Mouse (Mus musculus): ENCODE data around the gene Nek8. TPM values are rescaled to one million over a fixed set of nuclear protein-coding genes. Genes with fewer than 3 reads are reported as not detected.

Gene Nek8
- total and polyA plus RNA-seq, 2 experiments from 2014 or later: 4.5 to 7.1 TPM

DNA sequence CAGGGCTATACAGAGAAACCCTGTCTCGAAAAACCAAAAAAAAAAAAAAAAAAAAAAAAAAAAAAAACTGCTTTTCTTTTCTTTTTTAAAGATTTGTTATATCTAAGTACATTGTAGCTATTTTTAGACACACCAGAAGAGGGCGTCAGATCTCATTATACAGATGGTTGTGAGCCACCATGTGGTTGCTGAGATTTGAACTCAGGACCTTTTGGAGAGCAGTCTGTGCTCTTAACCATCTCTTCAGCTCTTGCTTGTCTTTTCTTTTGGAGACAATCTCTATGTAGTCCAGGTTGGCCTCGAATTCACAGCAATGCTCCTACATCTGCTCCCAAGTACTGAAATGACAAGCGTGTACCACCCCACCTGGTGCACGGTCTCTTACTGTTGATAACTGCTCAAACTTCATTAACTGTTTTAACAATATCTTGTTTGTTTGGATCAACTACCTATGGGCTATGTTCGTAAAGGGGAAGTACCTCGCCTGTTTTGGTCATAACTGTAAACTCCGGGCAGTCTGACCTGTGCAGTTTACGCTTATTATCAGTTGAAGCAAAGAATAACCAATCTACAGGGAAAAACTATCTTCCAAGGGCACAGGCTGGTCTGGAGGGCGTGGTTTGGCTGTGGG is 589 bp downstream of the Nek8 start:
- Histone ChIP-seq H3K36me3 (ENCODE audit: insufficient read depth, low read length) (peaks cover 15% of the 10 kb centered on the region), H3K9me3 (ENCODE audit: low read length) (no peaks in the 10 kb centered on the region), H3K27ac (ENCODE audit: low read depth, low read length) (no peak overlapping the region), H3K4me2 (ENCODE audit: low read depth, low read length, poor library complexity, severe bottlenecking) (peak overlapping the region; percentile 69), H3K27me3 (ENCODE audit: insufficient read depth, low read length) (no peaks in the 10 kb centered on the region), H3K4me3 (ENCODE audit: low read depth, low read length) (peak overlapping the region; percentile 62), H3K4me1 (ENCODE audit: insufficient read depth, low read length) (peaks cover 10% of the 10 kb centered on the region; the same call in 1 of the 2 replicates), H3K9ac (replicated peaks; ENCODE audit: low read length, poor library complexity, severe bottlenecking) (peak overlapping the region; percentile 52; the same call in 1 of the 2 replicates)
- no peak for ATAC-seq (ENCODE audit: low FRiP score)
- TF ChIP-seq CTCF (IDR thresholded peaks at IDR 0.05): peak; percentile 32; the same call in 1 of the 2 replicates
- no peak for DNase-seq (ENCODE audit: low spot score)
- WGBS: 5% methylated on average over 9 of the region's 10 CpGs

DNA sequence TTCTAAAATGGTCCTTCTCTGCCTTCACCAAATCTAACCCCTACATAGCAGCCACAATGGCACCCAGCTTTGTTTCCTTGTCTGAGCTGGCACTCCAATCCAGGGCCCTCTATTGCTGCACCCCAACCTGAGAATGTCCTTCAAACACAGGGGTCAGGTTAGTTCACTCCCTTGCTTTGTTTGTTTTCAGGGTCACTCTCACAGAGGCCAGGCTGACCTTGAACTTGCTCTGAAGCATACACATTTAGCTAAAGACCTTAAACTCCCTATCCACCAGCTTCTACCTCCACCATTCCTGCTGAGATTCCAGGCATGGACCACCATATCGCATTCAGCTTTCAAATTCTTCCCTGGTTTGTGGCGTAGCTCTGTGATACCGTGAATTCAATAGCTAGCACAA is 2.0 kb downstream of the Nek8 start:
- DNase-seq (ENCODE audit: low spot score) (no peak), ATAC-seq (ENCODE audit: low FRiP score) (no peak)
- H3K27me3 ChIP-seq (ENCODE audit: insufficient read depth, low read length): no peaks in the 10 kb centered on the region
- H3K9ac ChIP-seq (replicated peaks; ENCODE audit: low read length, poor library complexity, severe bottlenecking): peak overlapping the region; percentile 29; the same call in 1 of the 2 replicates
- H3K9me3 ChIP-seq (ENCODE audit: low read length): no peaks in the 10 kb centered on the region
- 91% methylated on average over 3 of the region's 3 CpGs for WGBS
- H3K4me3 ChIP-seq (ENCODE audit: low read depth, low read length): no peak overlapping the region
- H3K4me1 ChIP-seq (ENCODE audit: insufficient read depth, low read length): peaks cover 10% of the 10 kb centered on the region; the same call in 1 of the 2 replicates
- peaks cover 1% of the 10 kb centered on the region; the same call in 1 of the 2 replicates for H3K36me3 ChIP-seq (ENCODE audit: insufficient read depth, low read length)
- no peak overlapping the region for H3K27ac ChIP-seq (ENCODE audit: low read depth, low read length)
- H3K4me2 ChIP-seq (ENCODE audit: low read depth, low read length, poor library complexity, severe bottlenecking): no peak overlapping the region
- no peak for TF ChIP-seq CTCF (IDR thresholded peaks at IDR 0.05)

DNA sequence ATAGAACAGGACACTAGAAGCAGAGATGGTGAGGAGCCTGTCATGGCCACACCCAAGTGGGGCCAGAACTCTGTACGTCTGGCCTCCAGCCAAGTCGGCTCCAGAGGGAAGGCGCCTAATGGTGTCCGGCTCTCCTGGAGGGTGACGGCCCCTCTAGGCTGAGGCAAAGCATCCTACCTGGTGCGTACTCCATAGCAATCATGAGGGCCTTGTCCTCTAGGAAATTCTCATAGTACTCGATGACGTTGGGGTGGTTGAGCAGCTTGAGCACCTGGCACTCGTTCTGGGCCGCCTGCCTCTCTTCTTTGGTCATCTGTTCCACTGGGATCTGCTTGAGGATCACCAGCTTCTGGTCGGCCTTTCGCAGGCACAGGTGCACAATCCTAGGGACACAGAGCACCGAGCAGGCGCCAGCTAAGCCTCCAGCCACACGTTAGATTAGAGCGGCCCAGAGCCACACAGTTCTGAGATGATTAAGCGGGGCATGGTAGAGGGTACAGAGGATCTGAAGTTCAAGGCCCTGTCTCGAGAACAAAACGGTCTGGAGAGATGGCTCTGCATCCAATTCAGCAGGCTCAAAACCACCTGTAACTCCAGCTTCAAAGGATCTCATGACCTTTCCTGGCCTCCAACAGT is 3.6 kb downstream of the Nek8 start:
- WGBS: 88% methylated on average over 19 of the region's 19 CpGs

DNA sequence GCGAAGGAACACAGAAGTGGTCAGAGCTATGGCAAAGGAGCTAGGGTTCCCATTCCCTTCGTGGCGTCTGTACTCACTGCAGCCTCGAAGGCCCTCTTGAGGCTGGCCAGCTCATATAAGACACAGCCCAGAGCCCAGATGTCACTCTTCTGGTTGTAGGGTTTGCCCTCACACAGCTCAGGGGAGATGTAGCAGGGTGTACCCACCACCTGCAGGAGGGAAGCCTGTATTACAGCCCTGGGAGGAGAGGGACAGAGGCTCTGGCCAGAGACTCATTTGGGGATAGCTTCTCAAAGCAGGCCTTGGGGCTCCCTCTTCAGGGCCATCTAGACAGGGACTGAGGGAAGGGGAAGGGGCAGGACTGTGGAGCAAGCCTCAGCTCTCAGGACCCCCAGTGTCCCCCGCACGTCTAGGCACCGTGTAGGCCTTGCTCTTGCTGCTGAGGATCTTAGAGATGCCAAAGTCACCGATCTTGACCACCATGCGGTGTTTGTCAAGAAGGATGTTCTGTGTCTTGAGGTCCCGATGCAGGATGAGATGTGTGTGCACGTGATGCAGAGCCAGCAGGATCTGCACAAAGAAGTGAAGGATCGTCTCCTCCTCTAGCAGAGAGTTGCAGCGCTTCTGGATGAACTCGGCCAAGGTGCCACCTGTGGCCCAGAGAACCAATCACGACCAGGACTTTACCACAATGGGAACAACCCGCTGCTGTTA is 4.3 kb downstream of the Nek8 start:
- no peak overlapping the region for H3K9ac ChIP-seq (replicated peaks; ENCODE audit: low read length, poor library complexity, severe bottlenecking)
- TF ChIP-seq CTCF (IDR thresholded peaks at IDR 0.05): peak; percentile 57
- 85% methylated on average over 16 of the region's 16 CpGs for WGBS
- peaks cover 4% of the 10 kb centered on the region; the same call in 1 of the 2 replicates for H3K4me1 ChIP-seq (ENCODE audit: insufficient read depth, low read length)
- H3K27ac ChIP-seq (ENCODE audit: low read depth, low read length): no peak overlapping the region
- no peaks in the 10 kb centered on the region for H3K9me3 ChIP-seq (ENCODE audit: low read length)
- DNase-seq (ENCODE audit: low spot score): peak; percentile 38
- H3K36me3 ChIP-seq (ENCODE audit: insufficient read depth, low read length): no peaks in the 10 kb centered on the region
- H3K4me3 ChIP-seq (ENCODE audit: low read depth, low read length): no peak overlapping the region
- no peak for ATAC-seq (ENCODE audit: low FRiP score)
- H3K4me2 ChIP-seq (ENCODE audit: low read depth, low read length, poor library complexity, severe bottlenecking): no peak overlapping the region
- no peaks in the 10 kb centered on the region for H3K27me3 ChIP-seq (ENCODE audit: insufficient read depth, low read length)

More for the DNA sequence above, 3.6 kb downstream of the Nek8 start:
- Histone ChIP-seq H3K36me3 (ENCODE audit: insufficient read depth, low read length) (no peaks in the 10 kb centered on the region), H3K4me2 (ENCODE audit: low read depth, low read length, poor library complexity, severe bottlenecking) (no peak overlapping the region), H3K9ac (replicated peaks; ENCODE audit: low read length, poor library complexity, severe bottlenecking) (no peak overlapping the region), H3K9me3 (ENCODE audit: low read length) (no peaks in the 10 kb centered on the region), H3K27me3 (ENCODE audit: insufficient read depth, low read length) (no peaks in the 10 kb centered on the region), H3K27ac (ENCODE audit: low read depth, low read length) (no peak overlapping the region), H3K4me3 (ENCODE audit: low read depth, low read length) (no peak overlapping the region), H3K4me1 (ENCODE audit: insufficient read depth, low read length) (peaks cover 7% of the 10 kb centered on the region; the same call in 1 of the 2 replicates)
- ATAC-seq (ENCODE audit: low FRiP score): no peak
- DNase-seq (ENCODE audit: low spot score): no peak
- no peak for TF ChIP-seq CTCF (IDR thresholded peaks at IDR 0.05)

- Histone ChIP-seq H3K27me3 (ENCODE audit: insufficient read depth, low read length) (no peaks in the 10 kb centered on the region), H3K9me3 (ENCODE audit: low read length) (no peaks in the 10 kb centered on the region), H3K27ac (ENCODE audit: low read depth, low read length) (no peak overlapping the region), H3K4me3 (ENCODE audit: low read depth, low read length) (no peak overlapping the region), H3K36me3 (ENCODE audit: insufficient read depth, low read length) (no peaks in the 10 kb centered on the region), H3K4me1 (ENCODE audit: insufficient read depth, low read length) (no peaks in the 10 kb centered on the region), H3K4me2 (ENCODE audit: low read depth, low read length, poor library complexity, severe bottlenecking) (no peak overlapping the region), H3K9ac (replicated peaks; ENCODE audit: low read length, poor library complexity, severe bottlenecking) (no peak overlapping the region)
- no peak for DNase-seq (ENCODE audit: low spot score)
- ATAC-seq (ENCODE audit: low FRiP score): no peak
- TF ChIP-seq CTCF (IDR thresholded peaks at IDR 0.05): peak; percentile 19; the same call in 1 of the 2 replicates
- 60% methylated on average over 4 of the region's 4 CpGs for WGBS
Observed at GRCm38 (mm10) chr11:78171328-78171727, 5.1 kb downstream of the Nek8 start.

Data from midbrain, postnatal 0 days (tissue).